Mouse (Mus musculus): ENCODE results near the gene Agfg2.
"Not testable (repeated sequence)": the region's sequence is repeated elsewhere in the genome, so short reads cannot be mapped to it uniquely, and the experiment has no call there.

Gene Agfg2

DNA sequence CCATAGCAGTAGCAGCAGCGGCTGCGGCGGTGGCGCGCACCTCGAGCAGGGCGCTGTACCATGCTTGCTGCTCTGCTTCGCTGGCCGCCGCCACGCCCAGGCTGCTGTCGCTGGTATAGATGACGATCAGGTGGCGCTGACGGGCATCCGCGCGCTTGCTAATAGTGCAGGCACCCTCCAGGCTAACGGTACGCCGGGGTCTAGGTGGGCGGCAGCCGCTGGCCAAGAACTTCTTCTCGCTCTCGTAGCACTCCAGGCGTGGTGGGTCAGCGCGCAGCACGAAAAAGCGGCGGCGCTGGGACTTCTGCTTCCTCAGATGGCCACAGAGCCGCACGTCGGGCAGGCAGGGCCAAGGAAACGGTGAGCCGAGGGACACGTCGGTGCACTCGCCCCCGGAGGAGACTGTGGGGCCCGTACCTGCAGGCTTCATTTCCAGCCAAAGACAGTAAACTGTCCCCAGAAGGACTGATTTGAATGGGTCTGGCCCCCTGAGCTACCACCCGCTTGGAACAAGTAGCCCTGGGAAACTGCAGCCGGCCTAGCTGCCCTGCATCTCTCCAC is 39.4 kb downstream of the Agfg2 start:
- DNase-seq (ENCODE audit: low read depth, low spot score): no peak

DNA sequence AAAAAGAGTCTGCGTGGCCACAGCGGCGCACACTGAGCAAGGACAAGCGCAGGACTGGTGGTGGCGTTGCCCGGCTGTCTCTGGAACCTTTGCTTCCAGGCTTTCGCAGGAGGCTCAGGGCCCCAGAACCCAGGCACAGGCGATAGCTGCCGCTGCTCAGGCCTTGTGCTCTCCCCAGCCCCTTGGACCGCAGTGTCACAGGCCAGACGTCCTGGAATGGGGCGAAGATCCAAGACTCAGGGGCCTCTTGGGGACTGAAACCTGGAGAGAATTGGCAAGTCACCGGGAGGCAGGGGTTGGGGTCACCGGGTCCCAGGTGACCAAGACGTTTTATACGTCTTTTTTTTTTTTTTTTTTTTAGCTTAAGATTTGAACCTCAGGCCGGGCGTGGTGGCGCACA is 40.0 kb downstream of the Agfg2 start:
- DNase-seq (ENCODE audit: low read depth, low spot score): no peak

DNA sequence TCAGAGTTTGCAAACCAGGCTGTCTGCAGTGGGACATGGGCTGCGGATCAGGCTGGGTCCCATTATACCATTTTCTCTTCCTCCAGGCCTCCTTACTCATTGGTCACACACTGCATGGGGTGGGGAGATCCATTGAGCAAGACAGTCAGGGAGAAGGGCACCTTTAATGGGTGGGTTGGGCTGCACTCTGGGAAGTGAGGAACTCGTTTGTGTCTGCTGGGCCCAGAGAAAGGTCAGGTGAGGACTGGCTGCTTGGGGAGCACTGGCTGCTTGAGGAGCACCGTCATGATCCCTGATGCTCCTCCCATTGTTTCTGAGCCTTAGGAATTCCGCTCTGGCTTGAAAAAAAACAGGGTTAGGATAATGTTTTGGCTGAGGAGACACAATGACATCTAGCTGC is 41.6 kb downstream of the Agfg2 start:
- no peak for DNase-seq (ENCODE audit: low read depth, low spot score)

DNA sequence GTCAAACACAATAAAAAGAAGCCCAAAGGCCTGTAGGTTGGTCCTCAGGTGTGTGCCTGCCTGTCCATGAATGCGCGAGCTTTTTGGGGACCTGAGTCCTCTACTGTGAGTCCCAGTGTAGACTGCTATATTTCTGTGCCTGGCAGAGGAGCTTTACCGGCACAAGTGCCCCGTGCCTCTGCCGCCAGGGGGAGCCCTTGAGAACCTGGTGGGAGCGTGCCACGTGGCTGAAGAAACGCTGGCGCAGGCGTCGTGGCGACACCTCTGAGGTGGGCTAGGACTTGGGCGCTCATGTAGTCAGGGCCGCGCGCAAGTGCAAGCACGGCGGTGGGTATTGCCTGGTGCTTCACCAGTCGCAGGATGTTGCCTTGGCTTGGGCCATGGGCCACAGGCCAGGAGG is 43.5 kb downstream of the Agfg2 start, which contains the start of gene Sap25:
Gene Sap25 (plus strand): TSS at position 281 of the 400 bp plus-strand sequence.
- no peak for DNase-seq (ENCODE audit: low read depth, low spot score)

DNA sequence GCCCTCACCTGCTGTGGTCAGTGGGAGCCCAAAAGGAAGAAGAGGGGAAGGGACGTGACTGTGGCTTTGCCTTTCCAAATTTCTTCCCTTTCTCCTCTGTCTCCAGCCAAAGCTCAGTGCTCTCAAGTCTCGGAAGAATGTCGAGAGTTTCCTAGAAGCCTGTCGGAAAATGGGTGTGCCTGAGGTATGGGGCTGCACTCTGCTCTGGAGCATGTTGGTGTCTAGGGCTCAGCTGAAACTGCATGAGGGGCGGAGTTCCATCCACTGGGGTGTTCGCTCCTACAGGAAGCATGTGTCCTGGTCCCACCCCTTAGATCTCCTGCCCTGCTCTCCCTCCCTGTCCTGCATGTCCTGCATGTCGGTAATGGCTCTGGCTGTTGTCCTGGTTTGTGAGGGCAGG is 45.1 kb downstream of the Agfg2 start:
- DNase-seq (ENCODE audit: low read depth, low spot score): no peak

DNA sequence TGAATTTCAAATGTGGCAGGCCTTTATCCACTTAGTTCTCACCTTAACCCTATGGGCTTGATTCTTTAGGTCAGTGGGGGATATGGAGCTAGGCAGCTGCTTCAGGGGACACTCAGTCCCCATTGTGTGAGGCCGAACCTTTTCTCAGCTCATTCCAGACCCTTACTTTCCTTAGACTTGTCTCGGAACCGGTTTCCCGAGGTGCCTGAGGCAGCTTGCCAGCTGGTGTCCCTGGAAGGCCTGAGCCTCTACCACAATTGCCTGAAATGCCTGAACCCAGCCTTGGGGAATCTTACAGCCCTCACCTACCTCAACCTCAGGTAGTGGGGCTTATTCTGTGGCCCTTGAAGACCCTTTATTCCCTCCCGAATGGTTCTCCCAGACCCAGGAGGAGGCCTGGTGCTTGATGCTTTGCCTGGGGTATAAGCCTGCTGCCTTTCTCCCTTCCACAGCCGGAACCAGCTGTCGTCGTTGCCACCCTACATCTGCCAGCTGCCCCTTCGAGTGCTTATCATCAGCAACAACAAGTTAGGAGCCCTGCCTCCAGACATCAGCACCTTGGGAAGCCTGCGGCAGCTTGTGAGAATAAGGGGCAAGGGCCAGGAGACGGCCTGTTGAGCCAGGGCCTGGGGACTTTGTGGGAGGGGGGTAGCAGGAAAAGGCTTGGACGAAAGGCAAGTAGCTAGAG is 51.0 kb downstream of the Agfg2 start:
- no peak for DNase-seq (ENCODE audit: low read depth, low spot score)

DNA sequence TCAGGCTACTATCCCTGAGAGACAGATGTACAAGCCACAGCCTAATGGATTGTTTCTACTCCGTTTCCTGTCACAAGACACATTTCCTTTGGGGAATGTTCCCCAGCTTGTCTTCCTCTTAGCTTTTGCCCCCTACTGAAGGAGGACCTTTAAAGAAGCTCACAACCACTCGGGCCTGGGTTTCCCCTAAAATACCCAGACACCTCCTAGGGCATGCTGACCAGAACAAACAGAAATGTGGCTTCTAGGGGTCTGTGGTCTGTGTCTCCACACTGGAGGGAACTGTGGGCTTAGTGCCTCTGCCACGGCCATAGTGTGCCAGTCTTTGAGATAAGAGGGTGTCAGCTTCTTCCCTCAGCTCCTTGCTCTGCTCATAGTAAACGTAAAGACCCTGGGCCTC is 52.9 kb downstream of the Agfg2 start:
- DNase-seq (ENCODE audit: low read depth, low spot score): no peak

DNA sequence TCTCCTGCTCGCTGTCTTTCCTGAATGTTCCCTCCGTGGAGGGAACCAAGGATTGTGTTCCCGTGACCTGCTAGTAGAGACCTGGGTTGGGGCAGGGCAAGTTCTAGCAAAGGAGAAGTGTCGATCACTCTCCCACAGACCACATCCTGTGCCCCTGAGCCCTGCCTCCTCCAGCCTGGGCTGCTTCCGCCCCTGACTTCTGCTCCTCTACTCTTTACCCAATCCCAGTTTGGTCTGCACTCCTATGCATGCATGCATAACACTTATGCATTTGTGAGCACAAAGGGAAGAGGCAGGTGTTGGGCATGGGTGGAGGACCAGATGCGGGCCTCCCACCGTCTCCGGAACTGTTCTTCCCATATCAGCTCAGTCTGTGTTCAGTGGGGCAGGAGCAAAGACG is 53.4 kb downstream of the Agfg2 start:
- DNase-seq (ENCODE audit: low read depth, low spot score): no peak

DNA sequence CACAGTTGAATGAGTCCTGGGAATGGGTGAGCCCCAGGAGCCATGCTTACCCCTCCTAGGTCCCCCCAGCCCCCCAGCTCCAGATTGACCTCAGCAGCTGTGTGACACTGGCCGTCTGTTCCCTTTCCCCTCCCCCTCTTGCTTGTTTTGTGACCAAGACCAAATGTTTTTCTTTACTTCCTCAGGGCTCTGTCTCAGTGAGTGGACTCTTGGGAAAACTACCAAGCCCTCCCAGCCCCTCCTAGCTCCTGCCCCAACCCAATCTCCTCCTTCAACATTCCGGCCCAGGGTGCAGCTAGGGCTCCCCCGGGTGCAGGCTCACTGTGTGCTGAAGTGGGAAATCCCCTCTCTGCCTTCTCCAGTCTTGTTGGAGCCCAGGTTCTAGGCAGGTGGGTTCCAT is 53.9 kb downstream of the Agfg2 start:
- DNase-seq (ENCODE audit: low read depth, low spot score): no peak

DNA sequence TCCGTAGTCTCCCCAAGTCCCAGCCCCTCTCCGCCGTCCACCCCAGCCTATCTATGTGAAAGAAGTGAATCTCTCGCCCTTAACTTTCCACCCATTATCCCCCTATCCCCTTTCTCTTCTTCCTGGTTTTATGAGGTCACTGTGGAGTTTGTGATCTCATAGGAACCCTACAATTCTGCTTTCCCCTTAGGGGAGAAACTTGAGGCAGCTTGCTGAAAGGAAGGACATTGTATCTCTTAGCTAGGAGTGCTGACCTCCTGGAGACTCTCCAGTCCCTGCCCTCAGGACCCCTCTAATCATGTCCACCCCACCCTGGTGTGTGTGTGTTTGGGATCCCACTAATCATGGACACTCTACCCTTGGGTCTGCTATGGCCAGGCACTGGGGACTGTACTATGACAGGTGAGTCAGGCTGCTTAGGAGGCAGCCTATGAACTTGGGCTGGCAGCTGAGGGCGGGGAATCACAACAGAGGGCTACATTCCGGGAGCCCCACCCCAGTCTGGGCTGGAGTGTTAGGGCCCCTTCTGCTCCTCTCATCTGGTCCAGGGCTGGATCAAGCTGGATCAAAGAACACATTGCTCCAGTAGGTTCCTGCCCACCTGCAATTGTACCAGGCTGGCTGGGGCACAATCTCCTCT is 54.5 kb downstream of the Agfg2 start:
- no peak for DNase-seq (ENCODE audit: low read depth, low spot score)

DNA sequence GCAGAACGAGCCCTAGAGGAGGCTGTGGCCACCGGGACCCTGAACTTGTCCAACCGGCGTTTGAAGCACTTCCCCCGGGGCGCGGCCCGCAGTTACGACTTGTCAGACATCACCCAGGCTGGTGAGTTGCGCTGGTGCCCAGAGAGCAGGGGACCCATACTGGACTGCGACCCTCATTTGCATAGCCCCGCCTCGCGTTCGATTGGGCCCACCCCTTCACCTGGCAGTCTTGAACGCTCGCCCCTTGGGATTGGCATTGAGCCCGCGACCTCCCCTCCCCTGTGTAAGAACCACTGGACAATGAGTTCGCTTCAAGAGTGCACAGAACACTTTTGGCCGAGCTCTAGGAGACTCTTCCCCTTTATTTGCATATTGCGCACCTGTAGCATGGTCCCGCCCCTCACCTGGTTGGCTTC is 55.2 kb downstream of the Agfg2 start:
- no peak for DNase-seq (ENCODE audit: low read depth, low spot score)

DNA sequence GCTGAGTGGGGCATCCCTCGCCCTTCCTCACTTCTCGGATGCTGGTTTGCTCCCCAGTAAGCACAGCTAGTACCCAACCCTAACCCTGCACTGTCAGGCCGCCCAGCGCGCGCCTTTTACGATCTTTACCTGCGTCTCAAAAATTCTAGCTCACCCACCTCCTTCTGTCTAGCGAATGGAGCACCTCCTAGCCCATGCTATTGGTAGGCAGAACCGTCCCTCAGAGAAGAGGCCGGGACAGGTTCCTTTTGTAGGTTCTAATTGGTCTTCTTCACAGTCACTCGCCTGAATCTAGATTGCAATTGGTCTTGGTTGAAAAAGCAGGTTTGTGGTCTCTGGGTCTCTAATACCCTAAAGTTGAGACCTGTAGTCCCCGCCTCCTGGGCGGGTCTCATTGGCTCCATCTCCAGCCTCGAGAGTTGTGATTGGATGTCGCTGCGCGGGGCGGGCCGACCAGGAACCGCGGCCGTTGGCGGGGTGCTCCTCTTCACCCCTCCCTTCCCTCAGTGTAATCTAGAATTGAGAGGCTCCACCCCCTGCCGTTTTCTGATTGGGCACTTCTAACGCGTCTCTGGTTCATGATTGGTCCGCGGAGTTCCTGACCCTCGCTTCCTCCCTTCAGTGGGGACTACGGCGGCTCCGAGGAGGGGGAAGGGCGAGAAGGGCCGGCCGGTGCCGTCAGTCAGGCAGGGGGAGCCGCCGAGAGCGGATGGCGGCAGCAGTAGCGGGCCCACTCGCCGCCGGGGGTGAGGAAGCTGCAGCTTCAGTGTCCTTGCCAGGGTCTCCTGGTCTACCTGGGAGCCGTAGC is 55.8 kb downstream of the Agfg2 start, which contains the start of the genes Fbxo24, Lrch4 and Gm20605:
Gene Fbxo24 (minus strand): TSS at position 505 of the 808 bp plus-strand sequence.
Gene Lrch4 (plus strand): TSS at position 624 of the 808 bp plus-strand sequence.
Gene Gm20605 (plus strand): TSS at position 678 of the 808 bp plus-strand sequence.
- DNase-seq (ENCODE audit: low read depth, low spot score): peak; percentile 100

DNA sequence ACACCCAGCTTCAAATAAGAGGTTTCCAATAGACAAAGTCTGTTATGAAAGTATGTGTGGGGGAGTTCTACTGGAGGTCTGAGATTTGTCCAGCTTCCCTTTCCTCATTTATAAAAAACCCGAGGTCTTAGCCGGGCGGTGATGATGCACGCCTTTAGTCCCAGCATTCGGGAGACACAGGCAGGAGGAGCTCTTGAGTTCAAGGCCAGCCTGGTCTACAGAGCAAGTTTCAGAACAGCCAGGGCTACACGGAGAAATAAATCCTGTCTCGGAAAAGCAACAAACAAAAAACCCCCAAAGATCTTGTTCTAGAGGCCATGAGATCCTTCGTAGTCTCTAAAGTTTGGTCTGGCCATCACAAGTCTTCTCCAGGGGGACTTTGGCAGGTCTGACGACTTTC is 56.5 kb downstream of the Agfg2 start:
- no peak for DNase-seq (ENCODE audit: low read depth, low spot score)

DNA sequence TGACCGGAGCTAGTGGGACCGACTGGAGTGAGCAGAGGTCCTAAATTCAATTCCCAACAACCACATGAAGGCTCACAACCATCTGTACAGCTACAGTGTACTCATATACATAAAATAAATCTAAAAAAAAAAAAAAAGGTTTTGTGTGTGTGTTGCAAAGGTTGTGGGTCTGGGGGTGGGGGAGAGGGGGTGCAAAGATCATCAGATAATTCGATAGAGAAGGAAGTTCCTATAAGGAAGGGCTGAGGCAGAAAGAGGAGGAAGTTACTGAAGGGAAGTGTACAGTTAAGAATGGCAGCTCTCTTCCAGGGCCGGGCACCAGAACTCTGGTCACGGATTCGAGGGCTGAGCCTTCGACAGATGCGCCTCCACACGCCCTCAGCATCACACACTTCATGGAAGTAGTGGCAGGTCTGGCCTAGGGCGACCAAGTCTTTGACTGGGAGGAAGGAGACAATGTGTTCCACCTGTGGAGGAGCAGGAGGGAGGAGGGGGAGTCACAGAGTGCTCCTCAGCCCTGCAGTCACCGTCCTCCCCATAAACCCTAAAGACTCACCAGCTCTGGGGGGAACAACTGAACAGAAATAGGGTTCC is 60.5 kb downstream of the Agfg2 start:
- DNase-seq (ENCODE audit: low read depth, low spot score): no peak

DNA sequence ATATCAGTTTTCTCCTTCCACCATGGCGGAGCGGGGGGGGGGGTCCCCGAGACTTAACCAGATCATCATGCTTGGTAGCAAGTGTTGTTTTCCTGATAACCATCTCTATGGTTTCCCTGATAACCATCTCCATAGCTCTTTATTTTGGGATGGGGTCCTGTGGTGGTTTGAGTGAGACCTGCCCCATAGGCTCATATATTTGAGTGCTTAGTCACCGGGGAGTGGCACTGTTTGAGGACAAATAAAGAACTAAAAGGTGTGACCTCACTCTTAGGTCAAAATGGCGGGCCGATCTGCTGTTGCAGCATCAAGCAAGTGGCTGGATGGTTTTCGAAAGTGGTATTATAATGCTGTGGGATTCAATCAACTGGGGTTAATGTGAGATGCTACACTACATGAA is 69.2 kb downstream of the Agfg2 start:
- DNase-seq (ENCODE audit: low read depth, low spot score): no peak

DNA sequence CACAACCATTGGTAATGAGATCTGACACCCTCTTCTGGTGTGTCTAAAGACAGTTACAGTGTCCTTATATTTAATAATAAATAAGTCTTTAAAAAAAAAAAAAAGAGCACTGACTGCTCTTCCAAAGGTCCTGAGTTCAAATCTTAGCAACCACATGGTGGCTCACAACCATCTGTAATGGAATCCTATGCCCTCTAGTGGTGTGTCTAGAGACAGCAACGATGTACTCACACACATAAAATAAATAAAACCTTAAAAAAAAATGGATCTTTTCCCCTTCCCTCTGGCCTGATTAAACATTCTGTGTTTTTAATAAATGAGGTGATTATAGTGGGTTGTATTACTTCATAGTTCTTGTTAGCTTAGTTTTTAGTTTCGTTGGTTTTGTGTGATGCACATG is 69.6 kb downstream of the Agfg2 start:
- DNase-seq (ENCODE audit: low read depth, low spot score): not testable (repeated sequence)

DNA sequence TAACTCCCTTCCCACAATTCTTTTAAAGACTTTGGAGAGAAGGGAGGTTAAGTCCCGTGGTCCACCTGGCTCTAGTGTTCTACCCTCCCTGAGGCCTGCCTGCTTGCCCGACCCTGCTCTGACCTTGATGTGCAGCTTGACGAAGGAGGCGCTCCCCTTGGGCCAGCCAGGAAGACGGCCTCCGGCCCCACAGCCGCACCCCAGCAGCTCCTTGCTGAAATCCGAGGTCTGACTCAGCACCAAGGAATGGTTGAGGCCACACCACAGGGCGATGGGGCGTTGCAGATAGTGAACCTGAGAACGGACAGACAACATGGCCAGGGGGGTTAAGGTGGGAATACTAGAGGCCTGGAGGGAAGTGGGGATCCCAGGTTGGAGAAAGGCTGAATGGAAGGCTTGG is 71.0 kb downstream of the Agfg2 start, which contains the start of gene Pcolce:
Gene Pcolce (minus strand): TSS at position 235 of the 400 bp plus-strand sequence.
- no peak for DNase-seq (ENCODE audit: low read depth, low spot score)

DNA sequence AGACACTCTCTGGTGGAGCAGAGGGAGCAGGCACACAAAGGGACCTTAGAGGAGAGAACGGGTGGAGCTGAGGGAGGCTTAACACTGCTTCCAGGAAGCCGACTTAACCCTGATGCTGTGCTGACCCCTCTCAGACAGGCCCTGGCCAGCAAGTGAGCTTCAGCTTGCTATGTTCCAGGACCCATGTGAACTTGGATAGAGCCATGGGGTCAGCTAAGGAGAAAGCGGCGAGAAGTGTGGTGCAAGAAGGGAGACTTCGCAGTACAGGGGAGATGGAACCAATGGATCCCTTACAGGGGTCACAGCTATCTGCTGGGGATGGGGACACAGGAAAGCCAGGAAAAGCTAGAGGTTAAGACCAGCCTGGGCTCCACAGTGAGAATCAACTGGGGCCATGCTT is 71.5 kb downstream of the Agfg2 start:
- DNase-seq (ENCODE audit: low read depth, low spot score): no peak

DNA sequence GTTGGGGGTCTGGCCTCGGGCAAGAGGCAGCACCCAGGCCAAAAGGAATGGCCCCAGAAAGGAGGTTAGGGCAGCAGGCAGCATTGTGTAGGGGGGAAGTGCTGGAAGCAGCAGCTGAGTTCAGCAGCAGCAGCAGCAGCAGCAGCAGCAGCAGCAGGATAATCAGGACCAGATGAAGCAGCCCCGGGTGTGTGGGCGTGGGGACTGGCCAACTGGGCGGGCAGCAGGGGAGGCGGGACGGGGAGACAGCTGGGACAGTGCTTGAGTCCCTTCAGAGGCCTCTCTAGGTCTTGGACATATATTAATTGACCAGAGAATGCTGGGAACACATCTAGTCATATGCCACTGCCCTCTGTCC is 73.3 kb downstream of the Agfg2 start:
- DNase-seq (ENCODE audit: low read depth, low spot score): no peak

DNA sequence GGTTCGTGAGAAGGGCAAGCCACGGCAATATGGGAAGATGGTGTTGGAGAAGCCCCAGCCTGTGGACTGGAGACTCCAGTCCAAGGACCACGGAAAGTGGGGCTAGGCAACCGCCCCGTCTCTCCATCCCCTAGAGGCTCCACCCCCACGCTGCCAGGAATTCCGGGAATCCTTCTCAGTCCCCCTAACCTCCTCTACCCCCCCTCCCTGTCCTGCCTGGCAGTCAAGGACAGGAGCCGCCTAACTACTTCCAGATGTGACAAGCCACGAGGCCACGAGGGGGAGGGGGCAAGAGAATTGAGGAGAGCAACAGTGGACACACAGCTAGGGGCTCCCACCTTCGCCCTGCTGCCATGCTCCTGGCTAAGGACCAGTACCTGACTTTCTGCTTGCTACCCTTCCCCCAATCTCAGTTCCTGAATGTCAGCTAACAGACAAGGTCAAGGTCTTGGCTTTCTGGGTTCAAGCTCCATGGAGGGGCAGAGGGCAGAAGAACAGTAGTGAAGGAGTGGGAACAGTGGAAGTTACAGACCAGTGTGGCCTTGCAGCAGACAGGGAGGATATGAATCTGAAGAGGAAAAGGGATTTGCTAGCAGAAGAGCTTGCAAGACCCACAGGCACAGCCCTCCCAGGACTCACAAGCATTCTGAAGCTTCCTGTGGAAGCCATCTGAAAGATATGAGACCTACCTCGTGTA is 73.8 kb downstream of the Agfg2 start:
- DNase-seq (ENCODE audit: low read depth, low spot score): no peak

DNA sequence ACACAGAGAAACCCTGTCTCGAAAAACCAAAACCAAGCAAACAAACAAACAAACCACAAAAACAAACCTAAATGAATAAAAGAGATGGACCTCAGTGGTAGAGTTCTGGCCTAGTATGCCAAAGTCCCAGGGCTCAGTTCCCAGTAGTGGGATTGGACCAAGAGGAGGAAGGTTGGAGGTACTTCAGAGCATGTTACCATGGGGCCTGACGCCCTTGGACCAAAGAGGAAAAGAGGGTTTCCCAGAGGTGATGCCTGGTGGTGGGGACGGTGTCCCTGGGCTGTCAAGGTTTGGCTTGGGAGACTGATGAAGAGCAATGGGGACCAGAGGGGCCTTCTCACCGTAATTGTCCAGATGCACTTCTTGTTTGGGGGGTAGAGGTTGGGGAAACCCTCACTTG is 74.5 kb downstream of the Agfg2 start:
- DNase-seq (ENCODE audit: low read depth, low spot score): no peak
